Mouse (Mus musculus): ENCODE measurements around the gene Lamb3.

DNA sequence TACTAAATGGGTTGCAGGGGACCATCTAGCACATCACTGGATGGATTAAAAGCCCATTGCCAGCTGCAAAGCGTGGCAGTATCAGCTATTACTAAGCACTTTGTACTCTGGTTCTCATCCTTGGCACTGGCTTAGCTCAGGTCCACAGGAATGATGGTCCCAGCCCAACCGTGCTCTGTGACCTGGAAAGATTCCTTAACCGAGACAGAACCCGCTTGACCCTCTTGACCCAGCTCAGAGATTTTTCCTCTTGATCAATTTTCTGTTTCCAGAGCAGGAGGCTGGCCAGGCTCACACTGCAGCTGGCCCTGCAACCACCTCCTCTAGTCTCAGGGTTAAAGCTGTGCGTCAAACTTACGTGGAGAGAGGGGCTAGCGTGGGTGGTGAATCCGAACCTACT is 161.6 kb downstream of the Lamb3 start:
- TF ChIP-seq CTCF (conservative IDR thresholded peaks at IDR 0.05; ENCODE audit: insufficient read depth, insufficient read length, low read depth, low read length) (no peak), POLR2A (IDR thresholded peaks at IDR 0.05; ENCODE audit: low read depth, low read length) (no peak)
